ENCODE assay signal across 20 mouse cellular contexts in genomic region chr2:61083100-61083499, GRCm38 (mm10).
"Had no signal": no experiment of that assay in that cellular context is flagged by ENCODE, and none has a peak within 500 bp of the region (broad histone marks: within the 10 kb centered on the region; RNA-seq: fewer than 3 reads in every experiment).

No protein-coding gene starts in this region.

- H3K9me3 ChIP-seq: liver, embryonic 12.5 days; lung, embryonic 15.5 days; megakaryocyte, embryonic 14.5 days; midbrain, embryonic 13.5 days; midbrain, embryonic 15.5 days; neural tube, embryonic 13.5 days; neural tube, embryonic 15.5 days; stomach, embryonic 15.5 days had no signal

- H3K4me1 ChIP-seq: liver, embryonic 12.5 days; midbrain, embryonic 13.5 days; midbrain, embryonic 15.5 days; neural tube, embryonic 15.5 days; stomach, embryonic 15.5 days had no signal

- DNase-seq: lung, adult 2 months; lung, postnatal 10 days; retina, postnatal 1 day; right cerebral cortex, adult 18-20 months; right cerebral cortex, postnatal 14 days; thymus, adult 2 months; thymus, postnatal 25 days had no signal

- H3K4me2 ChIP-seq: liver, embryonic 12.5 days; lung, embryonic 15.5 days; midbrain, embryonic 11.5 days; midbrain, embryonic 13.5 days; midbrain, embryonic 15.5 days; neural tube, embryonic 13.5 days; neural tube, embryonic 15.5 days; stomach, embryonic 15.5 days had no signal

- H3K36me3 ChIP-seq: liver, embryonic 12.5 days; lung, embryonic 15.5 days; midbrain, embryonic 13.5 days; midbrain, embryonic 15.5 days; neural tube, embryonic 13.5 days; neural tube, embryonic 15.5 days; stomach, embryonic 15.5 days had no signal

- H3K27ac ChIP-seq: liver, embryonic 12.5 days; liver, embryonic 14.5 days; lung, embryonic 15.5 days; macrophage; midbrain, embryonic 13.5 days; midbrain, embryonic 15.5 days; neural tube, embryonic 13.5 days; neural tube, embryonic 15.5 days; stomach, embryonic 15.5 days; stomach, postnatal 0 days had no signal

- H3K4me3 ChIP-seq: liver, embryonic 12.5 days; lung, embryonic 15.5 days; megakaryocyte, embryonic 14.5 days; midbrain, embryonic 13.5 days; midbrain, embryonic 15.5 days; myocyte; neural tube, embryonic 13.5 days; neural tube, embryonic 15.5 days; stomach, embryonic 15.5 days had no signal

- H3K27me3 ChIP-seq: liver, embryonic 12.5 days; lung, embryonic 15.5 days; midbrain, embryonic 13.5 days; midbrain, embryonic 15.5 days; neural tube, embryonic 13.5 days; neural tube, embryonic 15.5 days; stomach, embryonic 15.5 days had no signal

- H3K9ac ChIP-seq: liver, embryonic 12.5 days; liver, embryonic 14.5 days; lung, embryonic 15.5 days; midbrain, embryonic 13.5 days; midbrain, embryonic 15.5 days; neural tube, embryonic 13.5 days; neural tube, embryonic 15.5 days; stomach, embryonic 15.5 days had no signal

- ATAC-seq: liver, embryonic 12.5 days; midbrain, embryonic 13.5 days; midbrain, embryonic 15.5 days had no signal
